Mouse (Mus musculus) stomach, embryonic 15.5 days (tissue): ENCODE data around the gene Slc22a12. TPM values are rescaled to one million over a fixed set of nuclear protein-coding genes. Genes with fewer than 3 reads are reported as not detected.
A peak's percentile ranks its signal among the peaks of the same experiment; 100 is the strongest.

Experiments used
- ATAC-seq: fragments of 200-750 bp; cut with Nextera tagmentation; 2 replicates; pipeline ENCODE4 v1.8.0; 2017; ENCODE audit warnings: low read depth, moderate number of reproducible peaks, moderate TSS enrichment; ENCODE audit not compliant: insufficient read depth, low FRiP score
- H3K27ac ChIP-seq: fragments of 300-500 bp; sonication (generic); 2 replicates; pipeline ENCODE4 v1.5.1; 2015; ENCODE audit warnings: mild to moderate bottlenecking, inconsistent platforms
- H3K27me3 ChIP-seq: fragments of 300-500 bp; sonication (generic); replicated peaks from 2 replicates; pipeline ENCODE4 v1.6.1; 2015; ENCODE audit warnings: inconsistent platforms
- H3K36me3 ChIP-seq: fragments of 300-500 bp; sonication (generic); 2 replicates; pipeline ENCODE4 v1.6.1; 2015; ENCODE audit warnings: inconsistent platforms
- H3K4me1 ChIP-seq: fragments of 300-500 bp; sonication (generic); 2 replicates; pipeline ENCODE4 v1.6.1; 2015; ENCODE audit warnings: inconsistent platforms
- H3K4me2 ChIP-seq: fragments of 300-500 bp; sonication (generic); 2 replicates; pipeline ENCODE4 v1.6.1; 2015; ENCODE audit warnings: mild to moderate bottlenecking, inconsistent platforms
- H3K4me3 ChIP-seq: fragments of 300-500 bp; sonication (generic); replicated peaks from 2 replicates; pipeline ENCODE4 v1.5.1; 2015; ENCODE audit warnings: inconsistent platforms
- H3K9ac ChIP-seq: fragments of 300-500 bp; sonication (generic); 2 replicates; pipeline ENCODE4 v1.6.1; 2015; ENCODE audit warnings: inconsistent platforms
- H3K9me3 ChIP-seq: fragments of 300-500 bp; sonication (generic); 2 replicates; pipeline ENCODE4 v1.6.1; 2016; ENCODE audit warnings: inconsistent platforms
- WGBS: fragments of 180-500 bp; shearing (Covaris S2); methylation state at CpG from one replicate; pipeline ENCODE4 v1.1.7; 2015; 5-methylcytosine and 5-hydroxymethylcytosine counted together
- polyA plus RNA-seq: library from polyadenylated mRNA; unstranded; fragments of >200 nt; fragmentation: Nextera tagmentation; extraction: Ambion mirVana; gene quantifications from 2 replicates; pipeline ENCODE4 v1.2.1, GENCODE M21; 2015

The Slc22a12 gene
- polyA plus RNA-seq, 1 experiment from 2014 or later, result not detected

- H3K27me3 ChIP-seq, result peaks cover 19% of the 10 kb centered on the region
- H3K4me3 ChIP-seq, result no peak overlapping the region
- no peak for ATAC-seq
- no peaks in the 10 kb centered on the region for H3K4me1 ChIP-seq
- no peak overlapping the region for H3K27ac ChIP-seq
- no peak overlapping the region for H3K9ac ChIP-seq
- WGBS, result 70% methylated on average over 2 of the region's 2 CpGs
- H3K36me3 ChIP-seq, result no peaks in the 10 kb centered on the region
- no peaks in the 10 kb centered on the region for H3K9me3 ChIP-seq
- H3K4me2 ChIP-seq, result no peak overlapping the region
Observed at GRCm38 (mm10) chr19:6510546-6510945, 32.3 kb downstream of the Slc22a12 start.

- WGBS, result 70% methylated on average over 10 of the region's 10 CpGs
- ATAC-seq, result no peak
- no peak overlapping the region for H3K9ac ChIP-seq
- no peak overlapping the region for H3K27ac ChIP-seq
- no peaks in the 10 kb centered on the region for H3K9me3 ChIP-seq
- H3K36me3 ChIP-seq, result no peaks in the 10 kb centered on the region
- H3K4me1 ChIP-seq, result no peaks in the 10 kb centered on the region
- peaks cover 25% of the 10 kb centered on the region for H3K27me3 ChIP-seq
- H3K4me3 ChIP-seq, result no peak overlapping the region
- H3K4me2 ChIP-seq, result no peak overlapping the region
Observed at GRCm38 (mm10) chr19:6509881-6510280, 33.0 kb downstream of the Slc22a12 start.

GRCm38 (mm10) chr19:6507393-6507792 lies 35.4 kb downstream of the Slc22a12 start:
- no peak overlapping the region for H3K4me2 ChIP-seq
- ATAC-seq, result no peak
- H3K36me3 ChIP-seq, result no peaks in the 10 kb centered on the region
- H3K9me3 ChIP-seq, result no peaks in the 10 kb centered on the region
- peaks cover 5% of the 10 kb centered on the region; the same call in 1 of the 2 replicates for H3K4me1 ChIP-seq
- H3K27ac ChIP-seq, result no peak overlapping the region
- H3K9ac ChIP-seq, result no peak overlapping the region
- H3K27me3 ChIP-seq, result peaks cover 39% of the 10 kb centered on the region
- 46% methylated on average over 10 of the region's 10 CpGs for WGBS
- H3K4me3 ChIP-seq, result no peak overlapping the region

GRCm38 (mm10) chr19:6504656-6505045 lies 38.2 kb downstream of the Slc22a12 start:
- H3K4me1 ChIP-seq, result peaks cover 12% of the 10 kb centered on the region
- no peaks in the 10 kb centered on the region for H3K9me3 ChIP-seq
- H3K4me3 ChIP-seq, result no peak overlapping the region
- H3K36me3 ChIP-seq, result no peaks in the 10 kb centered on the region
- H3K9ac ChIP-seq, result no peak overlapping the region
- no peak overlapping the region for H3K27ac ChIP-seq
- WGBS, result 87% methylated on average over 12 of the region's 12 CpGs
- no peak for ATAC-seq
- no peak overlapping the region for H3K4me2 ChIP-seq
- peaks cover 61% of the 10 kb centered on the region for H3K27me3 ChIP-seq

- Histone ChIP-seq H3K9ac (no peak overlapping the region), H3K36me3 (no peaks in the 10 kb centered on the region), H3K4me2 (no peak overlapping the region), H3K4me1 (peaks cover 12% of the 10 kb centered on the region), H3K9me3 (no peaks in the 10 kb centered on the region), H3K27ac (no peak overlapping the region), H3K4me3 (no peak overlapping the region), H3K27me3 (peaks cover 67% of the 10 kb centered on the region)
- 28% methylated on average over 16 of the region's 16 CpGs for WGBS
- ATAC-seq, result peak; percentile 23; the same call in 1 of the 2 replicates
Observed at GRCm38 (mm10) chr19:6503926-6504655, 38.7 kb downstream of the Slc22a12 start.

- WGBS, result 4% methylated on average over 20 of the region's 20 CpGs
- H3K27ac ChIP-seq, result no peak overlapping the region
- H3K36me3 ChIP-seq, result no peaks in the 10 kb centered on the region
- no peaks in the 10 kb centered on the region for H3K9me3 ChIP-seq
- peak overlapping the region; percentile 72 for H3K4me2 ChIP-seq
- peaks cover 20% of the 10 kb centered on the region for H3K4me1 ChIP-seq
- peaks cover 75% of the 10 kb centered on the region for H3K27me3 ChIP-seq
- no peak for ATAC-seq
- no peak overlapping the region for H3K9ac ChIP-seq
- H3K4me3 ChIP-seq, result peak overlapping the region; percentile 26
Observed at GRCm38 (mm10) chr19:6502543-6503319, 40.1 kb downstream of the Slc22a12 start.

GRCm38 (mm10) chr19:6502035-6502541 lies 40.7 kb downstream of the Slc22a12 start:
- 1% methylated on average over 25 of the region's 25 CpGs for WGBS
- Histone ChIP-seq H3K4me2 (peak overlapping the region; percentile 72), H3K27me3 (peaks cover 79% of the 10 kb centered on the region), H3K36me3 (no peaks in the 10 kb centered on the region), H3K4me3 (peak overlapping the region; percentile 26), H3K9ac (no peak overlapping the region), H3K4me1 (peaks cover 21% of the 10 kb centered on the region), H3K9me3 (no peaks in the 10 kb centered on the region), H3K27ac (no peak overlapping the region)
- no peak for ATAC-seq

GRCm38 (mm10) chr19:6500636-6501025 lies 42.2 kb downstream of the Slc22a12 start:
- Histone ChIP-seq H3K27ac (no peak overlapping the region), H3K27me3 (peaks cover 76% of the 10 kb centered on the region), H3K9ac (no peak overlapping the region), H3K4me2 (no peak overlapping the region), H3K4me1 (peaks cover 21% of the 10 kb centered on the region), H3K36me3 (no peaks in the 10 kb centered on the region), H3K9me3 (no peaks in the 10 kb centered on the region), H3K4me3 (no peak overlapping the region)
- WGBS, result 44% methylated on average over 2 of the region's 2 CpGs
- no peak for ATAC-seq

GRCm38 (mm10) chr19:6499860-6500635 lies 42.8 kb downstream of the Slc22a12 start:
- H3K27ac ChIP-seq, result no peak overlapping the region
- no peak overlapping the region for H3K4me3 ChIP-seq
- H3K4me1 ChIP-seq, result peaks cover 21% of the 10 kb centered on the region
- H3K36me3 ChIP-seq, result no peaks in the 10 kb centered on the region
- 47% methylated on average over 6 of the region's 6 CpGs for WGBS
- no peaks in the 10 kb centered on the region for H3K9me3 ChIP-seq
- no peak overlapping the region for H3K9ac ChIP-seq
- no peak for ATAC-seq
- peaks cover 76% of the 10 kb centered on the region for H3K27me3 ChIP-seq
- H3K4me2 ChIP-seq, result no peak overlapping the region

GRCm38 (mm10) chr19:6498350-6499131 lies 44.3 kb downstream of the Slc22a12 start:
- no peaks in the 10 kb centered on the region for H3K36me3 ChIP-seq
- peak overlapping the region; percentile 13; the same call in 1 of the 2 replicates for H3K9ac ChIP-seq
- H3K4me1 ChIP-seq, result peaks cover 17% of the 10 kb centered on the region
- no peak overlapping the region for H3K27ac ChIP-seq
- peaks cover 74% of the 10 kb centered on the region for H3K27me3 ChIP-seq
- H3K4me3 ChIP-seq, result peak overlapping the region; percentile 46
- peak overlapping the region; percentile 86 for H3K4me2 ChIP-seq
- no peak for ATAC-seq
- 4% methylated on average over 31 of the region's 38 CpGs for WGBS
- no peaks in the 10 kb centered on the region for H3K9me3 ChIP-seq

GRCm38 (mm10) chr19:6497803-6498202 lies 45.0 kb downstream of the Slc22a12 start:
- Histone ChIP-seq H3K4me2 (peak overlapping the region; percentile 86), H3K27me3 (peaks cover 78% of the 10 kb centered on the region), H3K4me1 (peaks cover 17% of the 10 kb centered on the region), H3K36me3 (no peaks in the 10 kb centered on the region), H3K9me3 (no peaks in the 10 kb centered on the region), H3K9ac (peak overlapping the region; percentile 13; the same call in 1 of the 2 replicates), H3K4me3 (peak overlapping the region; percentile 46), H3K27ac (no peak overlapping the region)
- WGBS, result under 1% methylated on average over 32 of the region's 39 CpGs
- no peak for ATAC-seq
